Mouse (Mus musculus) gastrocnemius, postnatal 36 days (tissue): ENCODE results near the gene Akr1c6. TPM values are rescaled to one million over a fixed set of nuclear protein-coding genes. Genes with fewer than 3 reads are reported as not detected.
"Not testable (repeated sequence)": the region's sequence is repeated elsewhere in the genome, so short reads cannot be mapped to it uniquely, and the experiment has no call there.

Experiments
- DNase-seq, 2 experiments: peaks; one replicate each; pipeline ENCODE4 v3.0.0; 2022
- intact Hi-C: fragments of 180-260 bp; cut with DNase I; formaldehyde crosslinking; loops from one replicate; pipeline ENCODE4 v1.15.1; 2025
- long read RNA-seq, 2 experiments: library from polyadenylated mRNA; stranded (forward); transcript quantifications; one replicate each; pipeline ENCODE4 v2.0.0; 2021
- total RNA-seq, 2 experiments: library from RNA; stranded (reverse); gene quantifications; 2 replicates each; pipeline ENCODE4 v1.2.3; 2021

The Akr1c6 gene
- total RNA-seq = not detected
- long read RNA-seq, experiment 1 = 0 reads
- long read RNA-seq, experiment 2 = 0 reads

DNA sequence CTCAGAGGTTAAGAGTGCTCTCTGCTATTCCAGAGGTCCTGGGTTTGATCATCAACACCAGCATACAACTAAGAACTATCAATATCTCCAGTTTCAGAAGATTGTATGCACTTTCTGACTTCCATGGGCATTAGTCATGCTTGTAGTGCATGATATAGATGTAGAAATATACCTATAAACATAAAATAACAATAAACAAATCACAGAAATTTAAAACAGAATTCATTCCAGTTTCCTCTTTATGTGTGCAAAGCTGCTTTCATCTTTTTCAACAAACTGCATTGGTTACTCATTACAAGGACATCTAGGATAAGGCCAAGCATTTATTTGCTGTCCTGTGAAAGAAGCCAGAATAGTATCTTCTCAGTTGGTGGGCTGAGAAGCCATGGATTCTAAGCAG, at the start of gene Akr1c6:
Akr1c6 (plus strand) TSS at position 301 of the 400 bp plus-strand sequence.
- intact Hi-C loops = no loop called here
- DNase-seq = no peak

DNA sequence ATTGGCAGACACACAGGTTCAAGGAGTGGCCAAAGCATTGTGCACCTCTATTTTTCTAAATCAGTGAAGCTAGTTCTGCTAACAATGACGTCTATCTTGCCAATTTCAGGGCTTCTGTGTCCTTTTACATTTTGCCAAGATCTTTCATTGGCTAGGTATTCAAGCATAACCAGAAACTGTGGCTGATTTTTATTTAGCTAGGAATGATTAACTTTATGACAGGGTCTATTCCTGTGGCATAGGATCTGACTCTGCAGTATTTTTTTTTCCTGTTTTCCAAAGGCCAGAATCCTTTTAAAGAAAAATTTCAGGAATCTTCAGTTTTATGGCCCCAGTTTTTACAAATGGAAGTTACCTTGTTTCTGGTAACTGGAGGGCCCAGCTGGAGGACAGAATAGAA, 49.2 kb upstream of the Akr1c6 start:
- intact Hi-C loops = no loop called here
- DNase-seq = no peak

GRCm38 (mm10) chr13:4385541-4385940, 48.6 kb upstream of the Akr1c6 start:
- intact Hi-C loops = no loop called here
- DNase-seq = no peak

- intact Hi-C loops = no loop called here
- no peak for DNase-seq
Observed at GRCm38 (mm10) chr13:4388762-4389446, 45.2 kb upstream of the Akr1c6 start.

GRCm38 (mm10) chr13:4400360-4400759, 33.7 kb upstream of the Akr1c6 start:
- intact Hi-C loops, DNase-seq: not testable (repeated sequence)

- intact Hi-C loops = no loop called here
- no peak for DNase-seq
Observed at GRCm38 (mm10) chr13:4400831-4401230, 33.3 kb upstream of the Akr1c6 start.

DNA sequence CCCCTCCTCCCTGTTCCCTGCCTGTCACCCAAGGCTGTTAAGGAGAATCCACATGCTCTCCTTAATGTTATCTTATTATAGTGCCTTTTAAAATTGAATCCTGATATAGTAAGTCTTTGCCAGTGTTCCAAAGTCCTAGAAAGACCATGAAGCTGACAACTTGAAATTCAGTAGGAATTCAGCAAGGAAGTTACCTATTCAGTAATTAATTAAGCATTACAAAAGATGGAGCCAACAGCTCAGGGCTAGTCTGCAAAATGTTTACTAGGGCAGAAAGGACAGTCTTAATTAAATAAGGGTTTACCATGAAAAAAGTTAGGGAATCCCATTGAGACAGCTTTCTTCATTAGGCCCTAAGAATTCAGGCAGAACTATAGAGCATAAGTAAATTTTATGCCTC, 31.9 kb upstream of the Akr1c6 start:
- DNase-seq = no peak
- intact Hi-C loops = no loop called here

DNA sequence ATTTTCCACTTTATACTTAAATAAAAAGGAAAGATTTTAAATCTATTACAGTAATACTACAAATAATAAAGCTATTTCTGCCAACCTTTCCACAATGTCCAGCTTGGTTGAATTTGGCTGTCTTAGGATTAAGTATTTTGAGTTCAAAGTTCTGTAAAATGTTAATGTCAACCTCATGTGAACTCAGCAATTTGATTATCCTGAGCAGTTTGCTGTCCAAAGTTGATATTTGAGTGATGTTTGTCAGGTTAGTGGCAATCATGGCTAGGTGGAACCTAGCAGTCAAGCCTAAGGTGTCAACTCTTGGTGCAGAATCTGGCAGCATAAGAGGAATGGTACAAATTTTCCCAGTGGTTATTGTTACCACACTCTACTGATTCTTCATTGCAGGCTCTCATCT, 29.4 kb upstream of the Akr1c6 start:
- DNase-seq = no peak
- intact Hi-C loops = no loop called here

- no peak for DNase-seq
- intact Hi-C loops = no loop called here
Observed at GRCm38 (mm10) chr13:4406771-4407170, 27.3 kb upstream of the Akr1c6 start.

- intact Hi-C loops = no loop called here
- no peak for DNase-seq
Observed at GRCm38 (mm10) chr13:4428558-4428957, 5.5 kb upstream of the Akr1c6 start.

DNA sequence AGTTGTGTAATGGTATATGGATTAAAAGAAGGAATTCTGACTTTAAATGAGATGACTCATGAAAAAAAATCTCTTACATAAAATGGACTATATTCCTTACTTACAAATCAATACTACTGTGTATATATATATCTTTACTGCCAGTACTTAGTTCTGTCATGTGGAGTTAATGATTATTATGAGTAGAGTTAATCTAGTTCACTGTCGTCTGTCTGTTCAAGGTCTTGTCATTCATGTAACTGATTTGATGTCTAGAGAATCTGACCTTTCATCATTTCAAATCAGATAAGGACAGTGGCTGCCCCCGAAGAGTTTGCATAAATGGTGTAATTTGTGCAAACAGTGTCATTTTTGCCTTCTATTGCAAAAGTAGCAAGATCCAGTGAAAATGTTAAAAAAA, 5.1 kb upstream of the Akr1c6 start:
- intact Hi-C loops = no loop called here
- no peak for DNase-seq

DNA sequence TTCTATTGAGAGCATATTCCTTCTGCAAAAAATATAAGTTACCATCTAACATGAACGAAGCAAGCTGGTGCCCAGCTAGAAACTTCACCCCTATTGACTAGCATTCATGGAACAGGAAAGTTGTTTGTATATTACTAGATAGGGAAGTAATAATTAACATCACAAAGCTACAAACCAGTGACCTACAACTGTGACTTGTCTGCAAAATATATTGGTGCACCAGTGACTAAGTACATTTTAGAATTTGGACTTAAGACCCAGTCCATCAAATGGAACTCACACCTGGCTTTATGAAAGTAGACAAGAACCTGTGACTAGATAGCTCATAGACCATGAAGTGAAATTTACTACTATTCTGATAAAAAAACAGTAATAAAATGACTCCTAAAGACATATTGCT, 3.0 kb upstream of the Akr1c6 start:
- DNase-seq = no peak
- intact Hi-C loops = no loop called here

DNA sequence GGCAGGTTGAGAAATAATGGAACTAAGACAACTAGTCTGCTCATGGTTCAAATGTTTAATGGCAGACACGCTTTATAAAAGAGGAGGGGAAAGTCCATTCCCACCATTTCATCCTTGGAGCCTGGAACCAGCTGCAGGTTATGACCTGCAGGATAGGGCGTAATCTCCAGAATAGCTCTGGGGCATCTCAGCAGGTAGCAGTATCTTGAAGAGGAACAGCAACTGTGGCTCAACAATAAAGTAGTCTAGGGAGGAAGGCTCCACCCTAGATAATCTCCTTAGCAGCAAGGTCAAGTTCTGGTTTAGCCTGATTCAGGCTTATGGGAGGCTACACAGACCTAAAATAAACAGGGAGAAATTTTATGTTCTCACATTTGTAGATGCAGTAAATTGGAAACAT, 31.5 kb downstream of the Akr1c6 start:
- DNase-seq = no peak
- intact Hi-C loops = no loop called here

- DNase-seq = no peak
- intact Hi-C loops = no loop called here
Observed at GRCm38 (mm10) chr13:4467896-4468295, 33.8 kb downstream of the Akr1c6 start.

Other genes with a start within 250 kb of the Akr1c6 start
- gene Akr1c13, start 243.2 kb upstream of the Akr1c6 start, total RNA-seq = under 1 TPM in 1 of 2 experiments, not detected in 1; 0.77 TPM
- under 1 TPM; 0.20 to 0.28 TPM for gene Akr1c19, start 205.6 kb upstream of the Akr1c6 start, total RNA-seq
- gene Akr1c12, start 154.9 kb upstream of the Akr1c6 start, total RNA-seq = not detected
- not detected for gene Akr1c20, start 89.0 kb downstream of the Akr1c6 start, total RNA-seq
- not detected for gene Akr1c21, start 139.8 kb downstream of the Akr1c6 start, total RNA-seq
- gene Akr1e1, start 174.9 kb downstream of the Akr1c6 start, total RNA-seq = 10 to 100 TPM; 11.0 to 11.3 TPM